Mouse (Mus musculus): ENCODE measurements at regions not wholly inside any gene's neighbourhood (a gene's known extent, or its start where the extent isn't known, plus 50 kb on each side); places are given as distances from the start of the nearest gene placed in this dataset.

- no peak overlapping the region for H3K4me3 ChIP-seq (ENCODE audit: low read depth, low read length)
- no peak for ATAC-seq (ENCODE audit: low read depth)
- no peak overlapping the region for H3K9ac ChIP-seq (ENCODE audit: low read depth, low read length)
- H3K27me3 ChIP-seq (replicated peaks; ENCODE audit: control insufficient read depth, insufficient read depth, low read length) = no peaks in the 10 kb centered on the region
- H3K9me3 ChIP-seq (ENCODE audit: control insufficient read depth, low read length) = no peaks in the 10 kb centered on the region
- 86% methylated on average over 1 of the region's 1 CpGs for WGBS
- H3K36me3 ChIP-seq (ENCODE audit: control insufficient read depth, insufficient read depth, low read length) = no peaks in the 10 kb centered on the region
- no peak overlapping the region for H3K4me2 ChIP-seq (ENCODE audit: low read depth, low read length)
- H3K27ac ChIP-seq (replicated peaks; ENCODE audit: low read depth, low read length) = no peak overlapping the region
- no peak for DNase-seq (ENCODE audit: low spot score)
- no peaks in the 10 kb centered on the region; the same call in 1 of the 2 replicates for H3K4me1 ChIP-seq (ENCODE audit: control insufficient read depth, insufficient read depth, low read length)
These were observed 113.3 kb downstream of the Car2 start for GRCm38 (mm10) chr3:14999411-14999810.

GRCm38 (mm10) chr3:14999914-15000313, 113.8 kb downstream of the Car2 start:
- no peaks in the 10 kb centered on the region for H3K27me3 ChIP-seq (replicated peaks; ENCODE audit: control insufficient read depth, insufficient read depth, low read length)
- H3K4me3 ChIP-seq (ENCODE audit: low read depth, low read length) = no peak overlapping the region
- H3K36me3 ChIP-seq (ENCODE audit: control insufficient read depth, insufficient read depth, low read length) = no peaks in the 10 kb centered on the region
- no peaks in the 10 kb centered on the region for H3K9me3 ChIP-seq (ENCODE audit: control insufficient read depth, low read length)
- no peak overlapping the region for H3K27ac ChIP-seq (replicated peaks; ENCODE audit: low read depth, low read length)
- DNase-seq (ENCODE audit: low spot score) (no peak), ATAC-seq (ENCODE audit: low read depth) (no peak)
- H3K9ac ChIP-seq (ENCODE audit: low read depth, low read length) = no peak overlapping the region
- H3K4me1 ChIP-seq (ENCODE audit: control insufficient read depth, insufficient read depth, low read length) = no peaks in the 10 kb centered on the region; the same call in 1 of the 2 replicates
- H3K4me2 ChIP-seq (ENCODE audit: low read depth, low read length) = no peak overlapping the region

- no peak for DNase-seq (ENCODE audit: low spot score)
- H3K4me3 ChIP-seq (ENCODE audit: low read depth, low read length) = no peak overlapping the region
- H3K36me3 ChIP-seq (ENCODE audit: control insufficient read depth, insufficient read depth, low read length) = no peaks in the 10 kb centered on the region
- H3K9me3 ChIP-seq (ENCODE audit: control insufficient read depth, low read length) = no peaks in the 10 kb centered on the region
- H3K4me2 ChIP-seq (ENCODE audit: low read depth, low read length) = no peak overlapping the region
- no peaks in the 10 kb centered on the region; the same call in 1 of the 2 replicates for H3K4me1 ChIP-seq (ENCODE audit: control insufficient read depth, insufficient read depth, low read length)
- no peak overlapping the region for H3K9ac ChIP-seq (ENCODE audit: low read depth, low read length)
- H3K27ac ChIP-seq (replicated peaks; ENCODE audit: low read depth, low read length) = no peak overlapping the region
- WGBS = 6% methylated on average over 3 of the region's 3 CpGs
- no peak for ATAC-seq (ENCODE audit: low read depth)
- no peaks in the 10 kb centered on the region for H3K27me3 ChIP-seq (replicated peaks; ENCODE audit: control insufficient read depth, insufficient read depth, low read length)
These were observed 114.6 kb downstream of the Car2 start for GRCm38 (mm10) chr3:15000657-15001056.

- ATAC-seq (ENCODE audit: low read depth) (no peak), DNase-seq (ENCODE audit: low spot score) (no peak)
- Histone ChIP-seq H3K9me3 (ENCODE audit: control insufficient read depth, low read length) (no peaks in the 10 kb centered on the region), H3K4me3 (ENCODE audit: low read depth, low read length) (no peak overlapping the region), H3K4me1 (ENCODE audit: control insufficient read depth, insufficient read depth, low read length) (no peaks in the 10 kb centered on the region; the same call in 1 of the 2 replicates), H3K9ac (ENCODE audit: low read depth, low read length) (no peak overlapping the region), H3K36me3 (ENCODE audit: control insufficient read depth, insufficient read depth, low read length) (no peaks in the 10 kb centered on the region), H3K4me2 (ENCODE audit: low read depth, low read length) (no peak overlapping the region), H3K27ac (replicated peaks; ENCODE audit: low read depth, low read length) (no peak overlapping the region), H3K27me3 (replicated peaks; ENCODE audit: control insufficient read depth, insufficient read depth, low read length) (no peaks in the 10 kb centered on the region)
- whole genome bisulfite sequencing = 77% methylated on average over 3 of the region's 3 CpGs
These were observed 121.7 kb downstream of the Car2 start for GRCm38 (mm10) chr3:15007821-15008220.

- no peak for DNase-seq (ENCODE audit: low spot score)
- Histone ChIP-seq H3K27ac (replicated peaks; ENCODE audit: low read depth, low read length) (no peak overlapping the region), H3K36me3 (ENCODE audit: control insufficient read depth, insufficient read depth, low read length) (no peaks in the 10 kb centered on the region), H3K4me3 (ENCODE audit: low read depth, low read length) (no peak overlapping the region), H3K9me3 (ENCODE audit: control insufficient read depth, low read length) (no peaks in the 10 kb centered on the region), H3K27me3 (replicated peaks; ENCODE audit: control insufficient read depth, insufficient read depth, low read length) (no peaks in the 10 kb centered on the region), H3K4me2 (ENCODE audit: low read depth, low read length) (no peak overlapping the region), H3K9ac (ENCODE audit: low read depth, low read length) (no peak overlapping the region), H3K4me1 (ENCODE audit: control insufficient read depth, insufficient read depth, low read length) (no peaks in the 10 kb centered on the region)
- WGBS = 80% methylated on average over 1 of the region's 1 CpGs
- ATAC-seq (ENCODE audit: low read depth) = no peak
These were observed 122.4 kb downstream of the Car2 start for GRCm38 (mm10) chr3:15008501-15008900.

GRCm38 (mm10) chr3:15009747-15010146, 123.7 kb downstream of the Car2 start:
- DNase-seq (ENCODE audit: low spot score) (no peak), ATAC-seq (ENCODE audit: low read depth) (no peak)
- Histone ChIP-seq H3K36me3 (ENCODE audit: control insufficient read depth, insufficient read depth, low read length) (no peaks in the 10 kb centered on the region), H3K4me1 (ENCODE audit: control insufficient read depth, insufficient read depth, low read length) (no peaks in the 10 kb centered on the region), H3K9me3 (ENCODE audit: control insufficient read depth, low read length) (no peaks in the 10 kb centered on the region), H3K9ac (ENCODE audit: low read depth, low read length) (no peak overlapping the region), H3K4me2 (ENCODE audit: low read depth, low read length) (no peak overlapping the region), H3K27me3 (replicated peaks; ENCODE audit: control insufficient read depth, insufficient read depth, low read length) (no peaks in the 10 kb centered on the region), H3K4me3 (ENCODE audit: low read depth, low read length) (no peak overlapping the region), H3K27ac (replicated peaks; ENCODE audit: low read depth, low read length) (no peak overlapping the region)
- WGBS = 80% methylated on average over 2 of the region's 2 CpGs

- H3K4me3 ChIP-seq (ENCODE audit: low read depth, low read length) = no peak overlapping the region
- no peaks in the 10 kb centered on the region for H3K9me3 ChIP-seq (ENCODE audit: control insufficient read depth, low read length)
- H3K4me1 ChIP-seq (ENCODE audit: control insufficient read depth, insufficient read depth, low read length) = no peaks in the 10 kb centered on the region
- no peak overlapping the region for H3K9ac ChIP-seq (ENCODE audit: low read depth, low read length)
- no peak overlapping the region for H3K27ac ChIP-seq (replicated peaks; ENCODE audit: low read depth, low read length)
- no peaks in the 10 kb centered on the region for H3K27me3 ChIP-seq (replicated peaks; ENCODE audit: control insufficient read depth, insufficient read depth, low read length)
- H3K4me2 ChIP-seq (ENCODE audit: low read depth, low read length) = no peak overlapping the region
- no peaks in the 10 kb centered on the region for H3K36me3 ChIP-seq (ENCODE audit: control insufficient read depth, insufficient read depth, low read length)
- ATAC-seq (ENCODE audit: low read depth) (no peak), DNase-seq (ENCODE audit: low spot score) (no peak)
- 69% methylated on average over 1 of the region's 1 CpGs for WGBS
These were observed 130.5 kb downstream of the Car2 start for GRCm38 (mm10) chr3:15016621-15017020.

GRCm38 (mm10) chr3:15022773-15023172, 136.7 kb downstream of the Car2 start:
- DNase-seq (ENCODE audit: low spot score) = no peak
- Histone ChIP-seq H3K27ac (replicated peaks; ENCODE audit: low read depth, low read length) (no peak overlapping the region), H3K27me3 (replicated peaks; ENCODE audit: control insufficient read depth, insufficient read depth, low read length) (no peaks in the 10 kb centered on the region), H3K4me2 (ENCODE audit: low read depth, low read length) (no peak overlapping the region), H3K9ac (ENCODE audit: low read depth, low read length) (no peak overlapping the region), H3K4me1 (ENCODE audit: control insufficient read depth, insufficient read depth, low read length) (no peaks in the 10 kb centered on the region), H3K4me3 (ENCODE audit: low read depth, low read length) (no peak overlapping the region), H3K9me3 (ENCODE audit: control insufficient read depth, low read length) (no peaks in the 10 kb centered on the region), H3K36me3 (ENCODE audit: control insufficient read depth, insufficient read depth, low read length) (no peaks in the 10 kb centered on the region)
- 77% methylated on average over 2 of the region's 2 CpGs for WGBS
- no peak for ATAC-seq (ENCODE audit: low read depth)

GRCm38 (mm10) chr3:15040866-15041528, 154.9 kb downstream of the Car2 start:
- WGBS = 43% methylated on average over 7 of the region's 7 CpGs
- no peak overlapping the region for H3K4me2 ChIP-seq (ENCODE audit: low read depth, low read length)
- ATAC-seq (ENCODE audit: low read depth) (no peak), DNase-seq (ENCODE audit: low spot score) (peak; percentile 11)
- H3K9me3 ChIP-seq (ENCODE audit: control insufficient read depth, low read length) = no peaks in the 10 kb centered on the region
- no peak overlapping the region for H3K27ac ChIP-seq (replicated peaks; ENCODE audit: low read depth, low read length)
- H3K4me1 ChIP-seq (ENCODE audit: control insufficient read depth, insufficient read depth, low read length) = no peaks in the 10 kb centered on the region
- no peak overlapping the region for H3K9ac ChIP-seq (ENCODE audit: low read depth, low read length)
- no peak overlapping the region for H3K4me3 ChIP-seq (ENCODE audit: low read depth, low read length)
- no peaks in the 10 kb centered on the region for H3K27me3 ChIP-seq (replicated peaks; ENCODE audit: control insufficient read depth, insufficient read depth, low read length)
- H3K36me3 ChIP-seq (ENCODE audit: control insufficient read depth, insufficient read depth, low read length) = no peaks in the 10 kb centered on the region
